In the genomic region with DNA sequence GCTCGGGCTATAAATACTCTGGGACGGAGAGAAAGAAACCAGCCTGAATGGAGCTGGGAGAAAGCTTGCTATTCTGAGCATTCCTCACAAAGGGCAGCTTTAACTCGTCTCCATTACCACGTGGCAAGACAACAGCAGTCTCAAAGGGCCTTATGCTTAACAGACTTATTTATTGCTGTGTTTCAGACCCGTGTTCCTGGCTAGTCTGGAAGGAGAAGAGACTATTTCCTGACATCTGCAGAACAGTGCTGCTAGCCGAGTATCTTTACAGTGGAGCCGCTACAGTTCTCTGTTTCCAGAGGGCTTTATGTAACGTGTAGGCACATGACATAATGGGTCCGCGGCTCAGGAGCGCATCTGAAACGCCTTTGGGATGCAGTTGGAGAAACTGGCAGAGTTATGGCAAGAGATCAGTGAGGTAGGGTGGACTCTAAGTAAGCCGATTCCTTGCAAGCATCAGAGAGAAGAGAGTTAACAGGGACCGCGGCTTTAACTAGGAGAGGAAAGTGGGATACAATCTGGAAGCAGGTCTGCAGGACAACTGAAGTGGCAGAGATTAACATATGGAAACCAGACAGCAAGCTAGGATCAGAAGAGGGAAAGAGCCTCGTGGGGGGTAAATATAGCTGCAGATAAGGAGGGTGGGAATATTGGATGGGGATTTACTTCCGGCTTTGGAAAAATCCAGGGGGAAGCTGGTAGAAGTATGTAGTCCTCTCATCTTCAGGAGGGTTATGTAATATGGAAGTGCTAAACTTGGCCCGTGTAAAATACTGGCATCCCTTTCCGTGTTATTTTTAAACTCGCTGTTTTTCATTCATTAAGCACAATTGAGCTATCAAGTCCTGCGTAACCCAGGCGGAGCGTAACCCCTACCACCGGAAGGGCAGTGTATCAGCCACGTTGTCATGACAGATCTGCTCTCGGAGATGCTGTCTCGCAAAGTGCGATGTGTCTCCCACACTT, we compare ENCODE assay signal across 8 mouse cellular contexts.
DNase-seq lines count a peak whose midpoint lies in the region; ATAC-seq and TF ChIP-seq lines count a peak whose summit lies in the region.

No protein-coding gene starts in this region.

- intact Hi-C loops in gastrocnemius, adult 2 months (cut with DNase I): no loop called here
- intact Hi-C loops in heart, postnatal 14 days (cut with DNase I): loop anchor here (10.0 kb wide), 2 partner anchors 230 to 390 kb away; partner anchors contain the start of gene Prickle1

- TF ChIP-seq CTCF in gastrocnemius, adult 2 months (IDR thresholded peaks at IDR 0.05): no peak
- TF ChIP-seq CTCF in midbrain, postnatal 0 days (IDR thresholded peaks at IDR 0.05): no peak

- DNase-seq in gastrocnemius, adult 2 months: no peak
- no peak for DNase-seq in gastrocnemius, adult 18-20 months (ENCODE audit: low spot score)
- peak; percentile 3 to 24 for DNase-seq in heart, postnatal 14 days
- DNase-seq in layer of hippocampus, adult 9-10 months (ENCODE audit: low spot score): peak; percentile 36
- peak; percentile 33 for DNase-seq in midbrain, postnatal 0 days (ENCODE audit: low spot score)
- DNase-seq in ovary, postnatal 10 days (ENCODE audit: low spot score): no peak
- DNase-seq in MN1 (ENCODE audit: low spot score): no peak

- no peak overlapping the region for H3K9ac ChIP-seq in embryonic facial prominence, embryonic 15.5 days
- H3K9ac ChIP-seq in midbrain, postnatal 0 days (replicated peaks; ENCODE audit: low read length, poor library complexity, severe bottlenecking): no peak overlapping the region

- H3K4me2 ChIP-seq in embryonic facial prominence, embryonic 15.5 days (replicated peaks): peak overlapping the region; percentile 41
- no peak overlapping the region for H3K4me2 ChIP-seq in midbrain, postnatal 0 days (ENCODE audit: low read depth, low read length, poor library complexity, severe bottlenecking)

- no peaks in the 10 kb centered on the region for H3K27me3 ChIP-seq in embryonic facial prominence, embryonic 15.5 days
- H3K27me3 ChIP-seq in midbrain, postnatal 0 days (ENCODE audit: insufficient read depth, low read length): no peaks in the 10 kb centered on the region

- ATAC-seq in embryonic facial prominence, embryonic 15.5 days (ENCODE audit: insufficient number of reproducible peaks, low FRiP score, low TSS enrichment, low read depth): peak; percentile 82
- no peak for ATAC-seq in midbrain, postnatal 0 days (ENCODE audit: low FRiP score)

- 32% methylated on average over 28 of the region's 28 CpGs for WGBS in embryonic facial prominence, embryonic 15.5 days
- 71% methylated on average over 28 of the region's 28 CpGs for WGBS in midbrain, postnatal 0 days

- peak overlapping the region; percentile 39 for H3K27ac ChIP-seq in gastrocnemius, adult 2 months
- H3K27ac ChIP-seq in embryonic facial prominence, embryonic 15.5 days (replicated peaks): peak overlapping the region; percentile 31
- no peak overlapping the region for H3K27ac ChIP-seq in midbrain, postnatal 0 days (ENCODE audit: low read depth, low read length)

- H3K4me3 ChIP-seq in gastrocnemius, adult 2 months: peak overlapping the region; percentile 64
- peak overlapping the region; percentile 21 for H3K4me3 ChIP-seq in embryonic facial prominence, embryonic 15.5 days (replicated peaks)
- no peak overlapping the region for H3K4me3 ChIP-seq in midbrain, postnatal 0 days (ENCODE audit: low read depth, low read length)

- H3K9me3 ChIP-seq in embryonic facial prominence, embryonic 15.5 days (replicated peaks): no peaks in the 10 kb centered on the region
- H3K9me3 ChIP-seq in midbrain, postnatal 0 days (ENCODE audit: low read length): no peaks in the 10 kb centered on the region

- H3K4me1 ChIP-seq in embryonic facial prominence, embryonic 15.5 days: peaks cover 15% of the 10 kb centered on the region
- no peaks in the 10 kb centered on the region for H3K4me1 ChIP-seq in midbrain, postnatal 0 days (ENCODE audit: insufficient read depth, low read length)

- H3K36me3 ChIP-seq in embryonic facial prominence, embryonic 15.5 days: no peaks in the 10 kb centered on the region
- no peaks in the 10 kb centered on the region for H3K36me3 ChIP-seq in midbrain, postnatal 0 days (ENCODE audit: insufficient read depth, low read length)

Comparison
In these comparisons a context has a peak if more than half of its experiments do, and no peak if none do; other contexts are left out.
1. DNase-seq: peak in heart, postnatal 14 days (2 of 2), layer of hippocampus, adult 9-10 months (single experiment) and midbrain, postnatal 0 days (single experiment); none in gastrocnemius, adult 2 months (single experiment), gastrocnemius, adult 18-20 months (single experiment), ovary, postnatal 10 days (single experiment) and MN1 (single experiment).